Mouse (Mus musculus): ENCODE measurements around the gene Kcnh2. TPM values are rescaled to one million over a fixed set of nuclear protein-coding genes. Genes with fewer than 3 reads are reported as not detected.

Kcnh2 gene
- total and polyA plus RNA-seq, 3 experiments, result 59.3 to 121 (median 68.5) TPM

GRCm38 (mm10) chr5:24381988-24382387 is 30.6 kb upstream of the Kcnh2 start:
- WGBS, result 60% methylated on average over 2 of the region's 2 CpGs
- Histone ChIP-seq H3K4me1 (ENCODE audit: control insufficient read depth, insufficient read depth, low read length) (peaks cover 9% of the 10 kb centered on the region), H3K27ac (no peak overlapping the region), H3K36me3 (ENCODE audit: control insufficient read depth, insufficient read depth, low read length) (peaks cover 5% of the 10 kb centered on the region; the same call in 1 of the 2 replicates), H3K4me3 (no peak overlapping the region), H3K9ac (ENCODE audit: low read depth, low read length) (no peak overlapping the region), H3K79me2 (replicated peaks; ENCODE audit: control insufficient read depth, insufficient read depth, low read length) (no peaks in the 10 kb centered on the region), H3K27me3 (ENCODE audit: control insufficient read depth, insufficient read depth, low read length) (no peaks in the 10 kb centered on the region)
- TF ChIP-seq EP300 (IDR thresholded peaks at IDR 0.05; ENCODE audit: insufficient read depth, low read depth, low read length), result no peak
- no peak for TF ChIP-seq CTCF (IDR thresholded peaks at IDR 0.05)
- TF ChIP-seq POLR2A (IDR thresholded peaks at IDR 0.05; ENCODE audit: insufficient read depth, low read depth, low read length), result no peak
- intact Hi-C loops (cut with DNase I), result no loop called here
- DNase-seq, result no peak

- TF ChIP-seq CTCF (IDR thresholded peaks at IDR 0.05) (no peak), EP300 (IDR thresholded peaks at IDR 0.05; ENCODE audit: insufficient read depth, low read depth, low read length) (no peak), POLR2A (IDR thresholded peaks at IDR 0.05; ENCODE audit: insufficient read depth, low read depth, low read length) (no peak)
- Histone ChIP-seq H3K4me3 (no peak overlapping the region), H3K4me1 (ENCODE audit: control insufficient read depth, insufficient read depth, low read length) (peaks cover 9% of the 10 kb centered on the region), H3K9ac (ENCODE audit: low read depth, low read length) (no peak overlapping the region), H3K79me2 (replicated peaks; ENCODE audit: control insufficient read depth, insufficient read depth, low read length) (no peaks in the 10 kb centered on the region), H3K36me3 (ENCODE audit: control insufficient read depth, insufficient read depth, low read length) (peaks cover 5% of the 10 kb centered on the region; the same call in 1 of the 2 replicates), H3K27ac (no peak overlapping the region), H3K27me3 (ENCODE audit: control insufficient read depth, insufficient read depth, low read length) (no peaks in the 10 kb centered on the region)
- DNase-seq, result no peak
- intact Hi-C loops (cut with DNase I), result no loop called here
- 78% methylated on average over 6 of the region's 6 CpGs for WGBS
Measured at GRCm38 (mm10) chr5:24381486-24381885, 30.1 kb upstream of the Kcnh2 start.

DNA sequence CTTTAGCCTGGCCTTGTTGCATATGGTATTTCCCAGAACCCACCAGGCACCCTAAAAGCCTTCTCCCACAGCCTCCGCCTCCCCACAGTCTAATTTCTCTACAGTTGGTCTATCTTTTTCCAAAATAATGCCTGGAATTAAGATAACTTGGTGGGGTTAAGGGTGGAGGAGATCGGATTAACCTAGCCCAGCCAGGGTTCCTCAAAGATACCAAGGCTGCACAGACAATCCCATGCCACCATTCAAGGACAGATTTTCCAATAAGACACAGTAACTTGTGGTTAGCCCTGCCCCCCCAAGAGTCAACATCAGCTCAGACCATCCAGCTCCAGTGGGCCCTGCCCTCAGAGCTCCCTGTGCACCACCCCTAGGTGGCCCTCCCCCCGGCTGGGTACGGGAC is 29.1 kb upstream of the Kcnh2 start:
- H3K4me3 ChIP-seq, result no peak overlapping the region
- no peak for DNase-seq
- no peaks in the 10 kb centered on the region for H3K27me3 ChIP-seq (ENCODE audit: control insufficient read depth, insufficient read depth, low read length)
- H3K9ac ChIP-seq (ENCODE audit: low read depth, low read length), result no peak overlapping the region
- no peak overlapping the region for H3K27ac ChIP-seq
- WGBS, result 83% methylated on average over 4 of the region's 4 CpGs
- H3K79me2 ChIP-seq (replicated peaks; ENCODE audit: control insufficient read depth, insufficient read depth, low read length), result no peaks in the 10 kb centered on the region
- TF ChIP-seq CTCF (IDR thresholded peaks at IDR 0.05), result no peak
- no peak for TF ChIP-seq POLR2A (IDR thresholded peaks at IDR 0.05; ENCODE audit: insufficient read depth, low read depth, low read length)
- TF ChIP-seq EP300 (IDR thresholded peaks at IDR 0.05; ENCODE audit: insufficient read depth, low read depth, low read length), result no peak
- intact Hi-C loops (cut with DNase I), result no loop called here
- H3K4me1 ChIP-seq (ENCODE audit: control insufficient read depth, insufficient read depth, low read length), result peaks cover 8% of the 10 kb centered on the region
- peaks cover 5% of the 10 kb centered on the region; the same call in 1 of the 2 replicates for H3K36me3 ChIP-seq (ENCODE audit: control insufficient read depth, insufficient read depth, low read length)

- no peak for TF ChIP-seq POLR2A (IDR thresholded peaks at IDR 0.05; ENCODE audit: insufficient read depth, low read depth, low read length)
- TF ChIP-seq CTCF (IDR thresholded peaks at IDR 0.05), result no peak
- Histone ChIP-seq H3K79me2 (replicated peaks; ENCODE audit: control insufficient read depth, insufficient read depth, low read length) (no peaks in the 10 kb centered on the region), H3K27ac (no peak overlapping the region), H3K4me3 (no peak overlapping the region), H3K36me3 (ENCODE audit: control insufficient read depth, insufficient read depth, low read length) (peaks cover 5% of the 10 kb centered on the region; the same call in 1 of the 2 replicates), H3K9ac (ENCODE audit: low read depth, low read length) (no peak overlapping the region), H3K4me1 (ENCODE audit: control insufficient read depth, insufficient read depth, low read length) (peaks cover 6% of the 10 kb centered on the region), H3K27me3 (ENCODE audit: control insufficient read depth, insufficient read depth, low read length) (no peaks in the 10 kb centered on the region)
- WGBS, result 81% methylated on average over 4 of the region's 4 CpGs
- intact Hi-C loops (cut with DNase I), result no loop called here
- DNase-seq, result no peak
Measured at GRCm38 (mm10) chr5:24379501-24379900, 28.1 kb upstream of the Kcnh2 start.

DNA sequence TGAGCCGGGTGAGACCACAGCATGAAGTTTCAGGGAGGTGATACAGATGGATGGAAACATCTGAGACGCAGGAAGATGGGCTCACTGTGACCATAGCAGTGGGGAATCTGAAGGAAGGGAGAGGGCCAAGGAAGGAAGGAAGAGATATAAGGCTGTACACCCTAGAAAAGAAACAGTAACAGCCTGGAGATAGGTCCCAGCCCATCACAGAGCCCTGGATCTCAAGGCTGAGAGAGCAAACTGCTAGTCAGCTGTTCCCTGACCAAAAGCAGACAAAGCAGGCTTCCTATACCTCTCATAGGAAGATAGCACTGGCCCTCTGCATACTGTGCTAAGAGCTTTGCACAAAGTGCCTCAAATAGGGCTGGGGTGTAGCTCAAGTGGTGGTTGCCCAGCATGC is 27.3 kb upstream of the Kcnh2 start:
- WGBS, result 59% methylated on average over 2 of the region's 2 CpGs
- H3K4me1 ChIP-seq (ENCODE audit: control insufficient read depth, insufficient read depth, low read length), result peaks cover 3% of the 10 kb centered on the region
- H3K79me2 ChIP-seq (replicated peaks; ENCODE audit: control insufficient read depth, insufficient read depth, low read length), result no peaks in the 10 kb centered on the region
- H3K36me3 ChIP-seq (ENCODE audit: control insufficient read depth, insufficient read depth, low read length), result no peaks in the 10 kb centered on the region
- no peak overlapping the region for H3K9ac ChIP-seq (ENCODE audit: low read depth, low read length)
- TF ChIP-seq CTCF (IDR thresholded peaks at IDR 0.05) (no peak), POLR2A (IDR thresholded peaks at IDR 0.05; ENCODE audit: insufficient read depth, low read depth, low read length) (no peak), EP300 (IDR thresholded peaks at IDR 0.05; ENCODE audit: insufficient read depth, low read depth, low read length) (no peak)
- no peak overlapping the region for H3K27ac ChIP-seq
- no peak for DNase-seq
- no peaks in the 10 kb centered on the region for H3K27me3 ChIP-seq (ENCODE audit: control insufficient read depth, insufficient read depth, low read length)
- intact Hi-C loops (cut with DNase I), result no loop called here
- H3K4me3 ChIP-seq, result no peak overlapping the region

- H3K27ac ChIP-seq, result no peak overlapping the region
Measured at GRCm38 (mm10) chr5:24374666-24375328, 23.4 kb upstream of the Kcnh2 start.

More at GRCm38 (mm10) chr5:24374666-24375328, 23.4 kb upstream of the Kcnh2 start:
- no peak for DNase-seq
- 48% methylated on average over 7 of the region's 7 CpGs for WGBS
- Histone ChIP-seq H3K36me3 (ENCODE audit: control insufficient read depth, insufficient read depth, low read length) (no peaks in the 10 kb centered on the region), H3K27me3 (ENCODE audit: control insufficient read depth, insufficient read depth, low read length) (no peaks in the 10 kb centered on the region), H3K9ac (ENCODE audit: low read depth, low read length) (no peak overlapping the region), H3K4me3 (no peak overlapping the region), H3K4me1 (ENCODE audit: control insufficient read depth, insufficient read depth, low read length) (no peaks in the 10 kb centered on the region), H3K79me2 (replicated peaks; ENCODE audit: control insufficient read depth, insufficient read depth, low read length) (no peaks in the 10 kb centered on the region)
- TF ChIP-seq EP300 (IDR thresholded peaks at IDR 0.05; ENCODE audit: insufficient read depth, low read depth, low read length), result no peak
- no peak for TF ChIP-seq CTCF (IDR thresholded peaks at IDR 0.05)
- TF ChIP-seq POLR2A (IDR thresholded peaks at IDR 0.05; ENCODE audit: insufficient read depth, low read depth, low read length), result no peak
- intact Hi-C loops (cut with DNase I), result no loop called here
